Mouse (Mus musculus) lung, adult 2 months (tissue): Measurements from ENCODE around the gene Pgs1.

Experiments
- CTCF ChIP-seq: fragments of 200-500 bp; IDR thresholded peaks from 2 replicates; pipeline ENCODE4 v1.5.1; 2011; ENCODE audit warnings: mild to moderate bottlenecking, low read length, control low read depth; ENCODE audit not compliant: insufficient read depth
- POLR2A ChIP-seq: fragments of 200-500 bp; IDR thresholded peaks from 2 replicates; pipeline ENCODE4 v1.6.1; 2011; ENCODE audit warnings: low read depth, mild to moderate bottlenecking, control low read depth, low read length, borderline replicate concordance; ENCODE audit errors: extremely low read depth

- TF ChIP-seq POLR2A (no peak), CTCF (no peak)
Measured at GRCm38 (mm10) chr11:117966506-117967100, 19.5 kb upstream of the Pgs1 start.
